Mouse (Mus musculus) common myeloid progenitor, adult 5-6 weeks (primary cell): ENCODE results near the gene Ttc16. TPM values are rescaled to one million over a fixed set of nuclear protein-coding genes. Genes with fewer than 3 reads are reported as not detected.

Experiments
- total RNA-seq: library from RNA; stranded (forward); fragments of 200-1000, 187-1606 nt; gene quantifications from 2 replicates; pipeline ENCODE4 v1.2.3, GENCODE M21; 2017

Ttc16 gene
- total RNA-seq, 1 experiment from 2014 or later: not detected

Other genes starting within 250 kb of the Ttc16 start
- 3.6 and 3.9 TPM in 2 replicates for gene Fam102a, start 240.3 kb downstream of the Ttc16 start, total RNA-seq
- gene Dpm2, start 204.8 kb downstream of the Ttc16 start, total RNA-seq: 37.1 and 40.5 TPM in 2 replicates
- gene Pip5kl1, start 200.8 kb downstream of the Ttc16 start, total RNA-seq: not detected in 2 replicates
- gene 9430097D07Rik, start 199.9 kb downstream of the Ttc16 start, total RNA-seq: not detected in 2 replicates
- 25.7 and 28.8 TPM in 2 replicates for gene St6galnac4, start 188.5 kb downstream of the Ttc16 start, total RNA-seq
- 12.7 and 22.9 TPM in 2 replicates for gene St6galnac6, start 175.9 kb downstream of the Ttc16 start, total RNA-seq
- gene Ak1, start 153.9 kb downstream of the Ttc16 start, total RNA-seq: 3.5 TPM in 2 replicates
- gene Eng, start 129.0 kb downstream of the Ttc16 start, total RNA-seq: 17.8 and 24.0 TPM in 2 replicates
- gene Fpgs, start 71.5 kb downstream of the Ttc16 start, total RNA-seq: 27.2 and 39.8 TPM in 2 replicates
- gene Cdk9, start 62.6 kb downstream of the Ttc16 start, total RNA-seq: 48.2 and 61.3 TPM in 2 replicates
- 13.7 and 19.3 TPM in 2 replicates for gene Sh2d3c, start 54.6 kb downstream of the Ttc16 start, total RNA-seq
- not detected in 2 replicates for gene 6330409D20Rik, start 34.6 kb downstream of the Ttc16 start, total RNA-seq
- 19.2 and 19.9 TPM in 2 replicates for gene Tor2a, start 18.4 kb downstream of the Ttc16 start, total RNA-seq
- 1.3 and 4.0 TPM in 2 replicates for gene Ptrh1, start 153 bp upstream of the Ttc16 start, total RNA-seq
- gene Cfap157, start 8.8 kb upstream of the Ttc16 start, total RNA-seq: not detected in 2 replicates
- gene Stxbp1, start 71.6 kb upstream of the Ttc16 start, total RNA-seq: 7.4 and 9.1 TPM in 2 replicates
- 13.1 TPM in 2 replicates for gene Fam129b, start 100.5 kb upstream of the Ttc16 start, total RNA-seq
- 2,360 and 2,455 TPM in 2 replicates for gene Rpl12, start 185.9 kb upstream of the Ttc16 start, total RNA-seq
- gene Lrsam1, start 186.0 kb upstream of the Ttc16 start, total RNA-seq: 4.0 and 6.2 TPM in 2 replicates
- 1.6 and 3.0 TPM in 2 replicates for gene Slc2a8, start 206.4 kb upstream of the Ttc16 start, total RNA-seq